Mouse (Mus musculus) natural killer cell, adult 2 months (primary cell): ENCODE measurements around the gene Adk.

ENCODE experiments used
- DNase-seq, 2 experiments: peaks; one replicate each; pipeline ENCODE4 v3.0.0; 2022; ENCODE audit warnings: low spot score in 2 of 2

Adk gene

DNA sequence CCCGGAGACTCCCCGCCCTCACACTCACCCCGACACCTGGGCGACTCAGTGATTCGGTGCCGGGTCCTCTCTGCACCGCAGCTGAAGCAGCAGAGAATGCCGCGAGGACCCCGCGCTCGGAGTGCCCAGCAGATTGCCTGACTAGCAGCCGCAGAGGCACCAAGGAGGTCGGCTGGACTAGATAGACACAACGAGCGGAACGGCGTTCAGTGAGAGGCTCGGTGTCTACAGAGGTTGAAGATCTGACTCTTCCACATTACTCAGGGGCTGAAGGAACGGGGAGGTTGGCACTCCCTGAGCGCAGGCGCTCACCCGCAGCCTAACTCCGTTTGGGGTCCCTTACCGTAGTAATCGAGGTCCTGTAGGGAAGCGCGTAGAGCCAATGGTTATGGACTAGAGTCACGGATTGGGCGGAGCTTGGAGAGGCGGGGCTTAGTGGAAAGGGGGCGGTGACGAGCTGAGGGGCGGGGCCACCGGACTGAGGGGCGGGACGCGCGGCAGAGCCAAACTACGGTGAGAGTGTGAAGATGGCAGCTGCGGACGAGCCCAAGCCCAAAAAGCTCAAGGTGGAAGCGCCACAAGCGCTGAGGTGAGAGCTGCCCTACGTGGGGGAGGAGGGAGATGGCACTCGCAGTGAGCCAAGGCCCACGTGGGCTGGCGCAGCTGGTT lies at the start of gene Adk, which contains the start of gene Ap3m1:
Gene Adk, plus strand, starts transcription at position 463 of the 669 bp plus-strand sequence.
Gene Ap3m1, minus strand, starts transcription at position 397 of the 669 bp plus-strand sequence.
- peak; percentile 95 for DNase-seq

DNA sequence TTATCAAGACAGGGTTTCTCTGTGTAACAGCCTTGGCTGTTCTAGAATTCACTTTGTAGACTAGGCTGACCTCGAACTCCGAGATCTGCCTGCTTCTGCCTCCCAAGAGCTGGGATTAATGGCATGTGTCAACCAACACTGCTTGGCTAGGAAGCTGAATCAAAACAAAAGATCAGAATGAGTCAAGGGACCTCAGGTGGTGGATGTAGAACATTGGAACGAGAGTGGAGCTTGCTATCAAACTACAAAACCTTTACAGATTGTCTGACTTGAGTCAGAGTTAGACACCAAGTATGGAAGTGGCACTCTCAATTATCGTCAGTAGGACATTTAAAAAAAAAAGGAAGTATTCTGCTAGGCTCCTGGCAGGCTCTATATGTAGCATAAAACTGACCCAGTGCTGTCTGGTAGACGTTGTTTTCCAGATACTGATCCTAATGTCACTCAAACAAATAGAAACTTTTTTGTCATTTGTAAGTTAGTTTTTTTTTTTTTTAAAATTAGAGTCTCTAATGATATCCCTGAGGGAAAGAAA lies 38.5 kb upstream of the Adk start:
- no peak for DNase-seq

DNA sequence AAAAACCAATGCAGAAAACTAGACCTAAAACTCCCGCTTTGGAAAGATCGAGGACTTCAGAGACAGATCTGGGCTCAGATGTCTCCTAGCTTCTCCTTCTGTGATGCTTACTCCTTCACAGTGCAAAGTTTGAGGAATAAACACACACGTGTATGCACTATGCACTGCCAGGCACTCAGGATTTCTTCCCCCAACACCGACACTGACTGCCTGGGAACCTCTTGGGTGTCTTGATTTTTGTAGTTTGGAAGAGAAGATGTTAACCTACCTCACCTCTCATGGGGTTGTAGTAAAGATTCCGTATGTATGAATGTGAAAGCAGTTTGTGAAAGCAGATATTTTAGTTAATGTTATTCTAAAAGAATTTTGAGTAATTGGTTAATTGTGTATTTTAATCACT lies 34.5 kb upstream of the Adk start:
- no peak for DNase-seq

DNA sequence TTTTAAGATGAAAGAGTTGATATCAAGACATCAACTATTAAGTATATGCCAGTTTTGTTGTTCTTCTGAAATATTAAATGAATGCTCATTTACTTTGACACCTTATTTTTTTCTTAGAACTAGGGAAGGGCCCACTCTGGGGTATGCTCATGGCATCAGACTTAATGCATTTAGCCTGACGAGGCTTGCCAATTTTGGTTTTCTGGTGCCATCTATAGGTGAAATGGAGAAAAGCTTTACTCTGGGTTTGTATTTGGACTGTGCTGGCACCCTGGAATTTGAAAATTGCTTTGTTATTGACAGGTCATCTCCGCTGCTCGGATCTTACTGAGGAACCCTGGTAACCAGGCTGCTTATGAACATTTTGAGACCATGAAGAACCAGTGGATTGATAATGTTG lies 33.4 kb upstream of the Adk start:
- peak in 1 of 2 experiments; percentile 4 for DNase-seq

DNA sequence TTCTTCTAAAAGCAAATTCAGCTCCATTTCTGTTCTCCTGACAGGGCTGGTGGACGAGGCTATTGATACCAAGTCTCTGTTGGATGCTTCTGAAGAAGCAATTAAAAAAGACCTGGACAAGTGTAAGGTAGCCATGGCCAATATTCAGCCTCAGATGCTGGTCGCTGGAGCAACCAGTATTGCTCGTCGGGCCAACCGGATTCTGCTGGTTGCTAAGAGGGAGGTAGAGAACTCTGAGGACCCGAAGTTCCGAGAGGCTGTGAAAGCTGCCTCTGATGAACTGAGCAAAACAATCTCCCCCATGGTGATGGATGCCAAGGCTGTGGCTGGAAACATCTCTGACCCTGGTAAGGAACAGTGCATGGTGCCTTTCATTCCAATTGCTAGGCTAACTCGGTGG lies 31.9 kb upstream of the Adk start:
- no peak for DNase-seq

DNA sequence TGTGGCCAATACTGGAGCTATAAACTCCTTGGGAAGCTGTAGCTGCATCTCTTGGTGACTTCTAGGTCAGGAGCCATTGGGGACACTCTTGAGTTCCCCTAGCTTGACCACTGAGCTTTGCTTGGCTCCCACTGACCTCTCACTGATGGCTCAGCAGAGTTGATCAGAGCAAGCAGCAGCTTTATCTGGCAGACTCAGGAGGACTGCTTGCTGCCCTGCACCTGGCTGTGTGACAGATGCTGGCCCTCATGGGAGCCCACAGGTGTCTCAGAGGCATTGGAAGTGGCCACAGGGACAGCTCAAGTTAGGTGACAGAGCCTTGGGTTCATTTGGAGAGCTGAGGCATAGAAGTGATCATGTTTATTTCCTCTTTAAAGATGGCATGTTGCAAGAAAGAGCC lies 24.8 kb upstream of the Adk start:
- no peak for DNase-seq

DNA sequence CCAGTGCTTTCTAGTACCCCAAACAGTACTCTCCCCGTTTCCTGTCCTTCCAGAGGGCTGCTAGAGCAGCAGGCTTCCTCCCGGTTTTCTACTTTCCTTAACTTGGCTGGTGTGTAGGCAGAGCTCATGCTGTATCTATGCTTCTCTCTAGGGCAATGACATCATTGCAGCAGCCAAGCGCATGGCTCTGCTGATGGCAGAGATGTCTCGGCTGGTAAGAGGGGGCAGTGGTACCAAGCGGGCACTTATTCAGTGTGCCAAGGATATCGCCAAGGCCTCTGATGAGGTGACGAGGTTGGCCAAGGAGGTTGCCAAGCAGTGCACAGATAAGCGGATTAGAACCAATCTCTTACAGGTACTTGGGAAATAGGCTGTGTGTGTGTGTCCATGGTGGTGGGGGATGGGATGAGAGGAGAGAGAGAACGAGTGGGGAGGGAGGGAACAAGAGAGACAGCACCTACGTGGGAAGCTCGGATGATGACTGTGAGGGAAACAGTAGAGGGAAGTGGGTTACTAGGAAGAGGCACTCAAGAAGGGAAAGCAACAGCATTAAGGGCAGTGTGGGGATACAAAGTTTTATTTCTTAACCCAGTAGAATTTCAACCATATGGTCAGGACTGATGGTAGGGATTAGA lies 23.2 kb upstream of the Adk start:
- no peak for DNase-seq

DNA sequence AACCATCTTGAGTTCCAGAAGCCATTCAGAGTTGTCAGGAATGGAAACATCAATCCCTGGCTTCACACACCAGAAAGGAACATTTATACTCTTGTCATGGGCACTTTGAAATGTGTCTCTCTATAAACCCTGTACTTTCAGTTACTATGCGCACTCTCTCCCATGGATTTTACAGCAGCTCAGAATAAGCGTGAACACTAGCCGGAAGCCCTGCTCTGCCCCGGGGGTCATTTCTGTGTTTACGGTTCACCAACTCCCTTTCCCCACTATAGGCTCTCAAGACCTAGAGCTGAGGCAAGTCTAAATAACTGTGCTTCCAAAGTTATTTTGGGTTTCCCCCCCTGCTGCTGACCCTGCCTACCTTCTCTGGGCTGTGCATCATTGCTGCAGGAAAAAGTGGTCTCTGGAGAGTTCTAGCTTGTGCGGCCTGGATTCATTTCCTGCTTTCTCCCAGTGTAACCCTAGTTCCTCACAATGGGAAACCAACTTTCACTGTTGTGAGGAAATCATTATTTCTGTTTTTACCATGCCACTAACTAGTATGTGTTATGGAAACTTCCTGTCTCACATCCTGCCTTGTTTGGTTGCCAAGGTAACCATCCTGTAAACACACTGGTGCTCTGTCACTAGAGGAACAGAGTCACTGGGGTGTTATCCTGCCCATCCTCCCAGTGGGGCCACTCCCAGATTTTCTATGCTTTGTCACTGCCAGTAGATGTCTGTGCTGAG lies 20.4 kb upstream of the Adk start:
- peak; percentile 53 to 56 for DNase-seq

DNA sequence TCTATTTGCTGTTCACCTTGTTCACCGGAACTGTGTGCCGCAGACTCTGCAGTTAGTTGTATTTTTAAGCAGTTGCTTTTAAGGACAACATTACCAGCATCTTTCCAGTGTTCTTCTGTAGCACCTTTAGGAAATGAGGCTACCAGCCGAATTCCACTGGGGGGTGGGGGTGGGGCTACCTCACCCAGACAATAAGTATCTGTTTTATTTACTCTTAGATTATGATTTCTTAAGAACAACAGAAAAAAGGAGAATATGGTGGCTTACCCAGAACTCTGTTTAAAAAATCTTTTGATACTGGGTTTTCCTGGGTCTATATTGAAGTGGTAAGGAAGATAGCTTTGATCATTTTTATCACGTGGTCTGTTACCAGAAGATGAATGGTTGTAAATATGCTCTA lies 18.1 kb upstream of the Adk start:
- no peak for DNase-seq

DNA sequence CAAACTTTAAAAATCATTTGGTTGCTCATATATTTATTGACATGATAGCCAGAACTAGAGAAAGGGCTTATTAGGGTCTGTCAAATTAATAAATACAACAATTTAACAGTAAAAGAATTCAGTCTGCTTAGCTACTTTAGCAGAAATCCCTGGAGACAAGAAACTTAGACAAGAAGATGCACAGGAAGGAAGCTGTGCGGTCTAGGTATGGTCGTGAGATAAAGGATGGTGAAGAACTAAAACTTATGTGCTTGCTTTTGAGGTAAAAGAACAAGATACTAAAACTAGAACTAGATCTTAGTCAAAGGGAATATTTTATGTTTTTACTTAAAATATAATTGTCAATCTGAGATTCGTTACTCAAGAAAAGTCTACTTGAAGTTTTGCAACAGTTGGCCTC lies 17.6 kb upstream of the Adk start:
- no peak for DNase-seq

DNA sequence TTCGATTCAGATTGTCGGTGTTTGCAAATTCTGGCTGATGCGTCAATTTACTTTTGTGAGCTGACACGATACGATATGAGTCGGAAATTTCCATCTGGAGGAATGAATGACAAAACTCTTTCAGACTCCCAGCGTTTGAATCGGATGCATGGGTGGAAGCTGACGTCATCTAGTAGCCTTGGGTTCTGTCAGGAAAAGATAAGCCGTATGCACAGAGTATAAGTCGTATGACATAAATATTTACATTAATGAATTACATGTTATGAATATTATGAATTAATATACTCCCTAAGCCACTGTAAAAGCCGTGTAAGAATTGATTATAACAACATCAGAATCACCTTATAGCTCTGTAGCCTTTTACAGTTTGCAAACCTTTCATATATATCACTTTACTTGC lies 13.3 kb upstream of the Adk start:
- DNase-seq, result no peak

DNA sequence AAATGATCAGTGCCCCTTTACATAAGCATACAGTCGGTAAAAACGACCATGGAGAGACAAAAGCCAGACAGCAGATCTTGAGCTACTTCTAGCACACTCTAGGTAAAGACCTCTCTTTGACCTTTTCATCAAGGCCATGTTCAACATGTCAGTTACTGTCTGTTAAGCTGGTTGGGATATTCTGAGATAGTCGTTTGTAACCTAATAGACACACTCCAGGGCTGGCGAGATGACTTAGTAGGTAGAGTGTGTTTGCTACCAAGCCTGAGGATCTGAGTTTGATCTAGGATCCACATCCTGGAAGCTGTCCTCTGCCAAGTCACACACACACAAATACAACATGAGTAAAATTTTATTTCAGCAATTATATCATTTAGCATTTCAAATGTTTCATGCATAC lies 12.8 kb upstream of the Adk start:
- DNase-seq, result no peak

DNA sequence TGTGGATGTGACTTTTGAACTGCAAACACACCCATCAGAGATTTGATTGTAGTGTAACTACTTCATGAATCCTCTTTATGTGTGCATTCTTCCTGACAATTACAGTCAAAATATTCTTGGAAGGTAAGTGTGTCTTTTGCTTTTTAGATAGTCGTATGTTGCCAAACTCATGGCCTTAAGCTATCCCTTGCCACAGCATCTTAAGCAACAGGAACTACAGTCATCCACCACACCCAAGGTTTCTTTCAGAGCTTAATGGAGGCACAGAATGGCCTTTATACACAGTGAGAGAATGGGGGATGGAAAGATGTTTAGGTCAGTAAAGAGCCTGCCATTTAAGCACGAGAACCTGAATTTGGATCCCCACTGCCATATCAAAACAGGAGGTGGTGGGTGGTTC lies 4.5 kb upstream of the Adk start:
- DNase-seq, result no peak

DNA sequence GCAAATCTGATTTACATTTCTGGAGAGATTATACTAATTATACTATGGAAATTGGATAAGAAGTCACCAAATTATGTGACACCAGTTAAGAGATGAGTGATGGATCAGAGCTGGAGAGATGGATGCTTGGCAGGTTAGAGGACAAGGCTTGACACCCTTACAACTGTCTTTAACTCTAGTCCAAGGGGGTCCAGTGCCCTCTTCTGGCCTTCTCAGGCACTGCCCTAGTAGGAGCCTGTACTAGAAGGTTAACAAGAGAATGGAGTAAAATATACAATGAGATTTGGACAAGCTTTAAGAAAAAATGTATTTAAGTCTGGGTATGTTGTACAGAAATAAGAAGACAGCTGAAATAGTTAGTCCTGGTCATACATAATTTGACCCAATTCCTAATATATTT lies 3.5 kb upstream of the Adk start:
- DNase-seq, result peak; percentile 40 to 61

DNA sequence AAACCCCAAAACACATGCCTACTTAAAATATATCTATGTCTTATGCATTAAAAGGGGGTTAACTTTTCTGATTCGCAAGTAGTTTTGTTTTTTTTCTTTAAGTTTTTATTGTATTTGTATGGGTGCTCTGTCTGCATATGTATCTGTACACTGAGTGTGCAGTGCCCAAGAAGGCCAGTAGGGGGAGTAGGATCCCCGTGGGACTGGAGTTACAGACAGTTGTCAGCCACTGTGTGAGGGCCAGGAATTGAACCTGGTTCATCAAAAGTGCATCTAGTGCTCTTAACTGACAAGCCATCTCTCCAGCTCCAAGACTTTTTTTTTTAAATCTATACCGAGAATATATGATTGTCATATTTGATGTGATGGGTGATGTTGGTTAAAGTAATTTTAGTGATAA lies 1.6 kb upstream of the Adk start:
- DNase-seq, result peak; percentile 41 to 71

DNA sequence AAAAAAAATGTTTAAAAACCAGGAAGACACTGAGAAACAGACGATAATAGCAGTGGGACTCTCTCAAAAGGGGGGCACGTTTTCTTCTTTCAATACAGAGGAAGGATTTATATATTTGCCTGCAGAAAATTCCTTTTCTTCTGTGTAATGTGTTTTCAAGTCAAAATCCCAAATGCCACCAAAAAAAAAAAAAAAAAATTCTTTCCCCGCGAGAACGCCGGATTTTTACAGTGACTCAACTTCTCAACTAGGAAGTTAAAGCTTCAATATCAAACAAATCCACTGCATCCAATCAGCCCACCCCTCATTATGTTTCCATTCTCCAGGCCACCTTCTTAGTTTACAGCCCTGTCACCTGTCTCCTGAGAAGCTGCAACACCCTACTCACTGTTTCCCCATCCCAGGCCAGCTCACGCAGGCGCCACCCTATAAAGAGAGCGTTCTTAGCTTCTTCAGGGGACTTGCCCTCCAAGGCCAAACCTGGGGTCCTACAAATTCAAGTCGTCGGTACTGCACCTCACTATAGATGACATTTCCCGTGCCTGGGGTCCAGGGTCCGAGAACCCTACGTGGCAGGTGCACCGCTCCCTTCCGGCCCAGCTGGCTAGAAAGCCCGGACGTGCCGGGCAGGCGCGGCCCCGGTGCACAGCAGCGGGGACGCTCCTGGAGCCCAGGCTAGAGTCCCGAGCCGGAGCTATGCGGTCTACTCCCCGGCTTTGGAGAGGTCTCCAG lies 828 bp upstream of the Adk start:
- DNase-seq, result no peak

DNA sequence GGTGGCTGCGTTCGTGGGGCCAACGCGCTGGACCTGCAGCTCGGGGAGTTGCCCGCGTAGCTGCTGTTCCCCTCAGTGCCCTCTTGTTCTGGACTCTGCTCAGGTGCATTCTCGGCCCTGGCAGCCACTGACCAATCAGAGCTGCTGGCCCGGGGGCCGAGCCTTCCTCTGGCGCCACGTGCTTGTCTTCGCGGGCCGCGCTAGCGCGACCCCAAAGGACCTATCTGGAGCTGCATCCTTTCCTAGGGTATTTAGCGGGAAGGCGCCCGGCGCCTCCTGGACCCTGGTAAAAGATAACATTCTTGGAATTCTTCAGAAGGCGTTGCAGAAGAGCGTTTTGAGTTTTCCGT lies 382 bp downstream of the Adk start:
- DNase-seq, result no peak

DNA sequence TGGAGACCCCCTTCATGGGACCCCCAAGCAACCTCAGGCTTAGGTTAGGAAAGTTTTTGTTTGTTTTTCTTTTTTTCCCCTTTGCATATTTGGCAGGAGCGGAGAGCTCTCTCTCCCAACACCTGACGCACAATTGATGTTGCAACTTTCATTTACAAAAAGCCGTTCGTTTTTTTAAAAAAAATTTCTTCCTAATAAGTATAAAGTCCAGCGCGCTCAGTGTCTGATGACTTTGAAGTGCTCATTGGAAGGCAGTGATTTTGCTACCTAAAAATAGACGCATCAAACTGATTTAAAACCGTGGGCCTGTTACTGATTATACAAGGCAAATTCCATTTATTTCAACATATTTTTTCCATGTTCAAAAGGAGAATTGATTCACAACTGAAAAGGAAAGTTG lies 777 bp downstream of the Adk start:
- no peak for DNase-seq

DNA sequence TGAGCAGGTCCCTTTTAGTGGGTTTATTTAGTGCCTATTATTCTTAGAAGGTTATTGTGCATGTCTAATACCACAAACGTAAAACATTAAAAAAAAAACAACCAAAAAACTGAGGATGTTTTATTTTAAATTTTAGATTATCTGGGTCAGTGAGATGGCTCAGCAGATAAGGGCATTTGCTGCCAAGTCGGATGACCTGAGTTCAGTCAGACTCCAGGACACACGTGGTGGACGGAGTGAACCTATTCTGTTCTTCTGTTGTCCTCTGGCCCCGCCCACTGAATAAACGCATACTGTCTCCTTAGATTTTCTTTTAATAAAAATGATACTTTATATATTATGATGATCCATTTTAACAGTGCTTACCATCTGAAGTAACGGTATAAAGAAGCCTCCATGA lies 1.2 kb downstream of the Adk start:
- DNase-seq, result no peak

DNA sequence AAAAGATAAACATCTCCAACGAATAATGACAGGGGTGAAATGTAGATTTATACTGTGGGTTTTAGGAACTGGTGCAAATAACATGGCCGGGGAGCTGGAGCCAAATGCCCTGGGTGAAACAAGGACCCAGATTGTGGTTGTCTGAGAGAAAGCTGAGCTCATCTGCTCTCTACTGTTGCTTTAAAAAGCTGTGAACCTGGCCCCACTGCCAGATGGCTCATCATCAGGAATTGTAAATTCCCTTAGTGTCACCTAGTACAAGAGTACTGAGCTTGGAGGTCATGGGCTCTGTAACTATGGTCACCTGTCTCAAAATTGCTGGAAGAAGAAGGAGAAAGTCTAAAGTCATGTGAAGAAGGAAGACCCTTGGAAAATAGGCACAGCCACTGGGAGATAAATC lies 6.6 kb downstream of the Adk start:
- no peak for DNase-seq

DNA sequence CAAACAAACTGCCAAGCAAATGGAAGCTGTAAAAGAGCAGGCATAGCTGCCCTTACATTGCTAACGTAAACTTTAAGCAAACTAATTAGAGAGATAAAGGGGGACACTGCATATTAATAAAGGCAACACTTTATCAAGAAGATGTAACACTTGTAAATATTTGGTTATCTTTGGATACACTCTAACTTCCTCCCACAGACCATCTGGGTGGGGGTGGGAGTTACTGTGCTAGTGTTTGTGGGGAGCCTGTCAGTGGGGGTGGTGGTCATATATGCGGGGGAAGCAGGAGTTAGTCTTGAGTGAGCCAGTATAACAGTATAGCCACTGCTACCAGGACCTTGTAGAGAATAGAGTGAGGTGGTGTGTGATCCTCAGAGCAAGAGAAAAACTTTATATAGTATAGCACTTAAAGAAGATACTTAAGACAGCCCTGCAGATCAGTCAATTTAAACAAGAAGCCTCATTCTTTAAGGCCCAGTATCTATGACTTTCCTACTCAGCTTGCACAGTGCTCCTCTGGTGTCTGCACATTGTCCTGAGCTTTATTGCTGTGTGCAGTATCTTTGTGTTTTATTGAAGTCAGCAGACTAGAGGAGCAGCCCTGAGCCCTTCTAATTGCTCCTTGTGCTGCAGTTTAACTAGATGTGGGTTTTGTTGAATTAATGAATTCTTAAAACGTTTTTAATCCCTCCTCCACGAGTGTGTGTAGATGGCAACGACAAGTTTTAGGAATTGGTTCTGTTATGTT lies 10.6 kb downstream of the Adk start:
- no peak for DNase-seq

DNA sequence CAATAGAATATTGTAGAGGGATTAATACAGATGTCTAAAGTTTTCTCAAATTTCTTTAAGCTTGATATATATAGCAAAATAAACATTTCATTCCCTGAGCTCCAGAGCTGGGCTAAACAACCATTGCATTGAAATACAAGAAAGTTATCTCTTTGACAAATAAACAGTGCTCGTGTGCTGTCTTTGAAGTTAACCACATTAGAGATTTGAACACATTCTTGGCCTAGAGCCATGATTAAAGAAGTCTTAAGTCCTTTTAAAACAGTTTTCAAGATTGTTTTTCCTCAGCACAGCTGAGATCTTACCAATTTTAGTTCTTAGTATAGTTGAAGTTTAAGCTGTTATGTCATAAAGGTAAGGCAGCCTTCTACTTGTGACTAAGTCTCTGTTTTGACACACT lies 11.9 kb downstream of the Adk start:
- no peak for DNase-seq
